Mouse (Mus musculus) ES-Bruce4 (cell line): ENCODE results near the gene Morc3.

Experiments
- CTCF ChIP-seq: IDR thresholded peaks from one replicate; pipeline ENCODE4 v1.8.1; 2011; ENCODE audit warnings: low read depth, low read length
- POLR2A ChIP-seq: IDR thresholded peaks from one replicate; pipeline ENCODE4 v1.8.1; 2011; ENCODE audit warnings: low read length; ENCODE audit not compliant: insufficient read depth

GRCm38 (mm10) chr16:93785805-93786204 lies 46.1 kb upstream of the Morc3 start:
- no peak for TF ChIP-seq POLR2A
- peak; percentile 98 for TF ChIP-seq CTCF
